Mouse (Mus musculus) T-helper 17 cell (primary cell): ENCODE data around the gene Tescl.

Source experiments
- in situ Hi-C, 2 experiments: fragments of 300-600 bp; cut with MboI, MseI; formaldehyde crosslinking; loops; 1 replicate in 1 of 2; 2 replicates in 1 of 2; pipeline ENCODE4 v1.15.1; 2025; ENCODE audit warnings: high pct_unique_total_duplicates in 2 of 2

The Tescl gene

DNA sequence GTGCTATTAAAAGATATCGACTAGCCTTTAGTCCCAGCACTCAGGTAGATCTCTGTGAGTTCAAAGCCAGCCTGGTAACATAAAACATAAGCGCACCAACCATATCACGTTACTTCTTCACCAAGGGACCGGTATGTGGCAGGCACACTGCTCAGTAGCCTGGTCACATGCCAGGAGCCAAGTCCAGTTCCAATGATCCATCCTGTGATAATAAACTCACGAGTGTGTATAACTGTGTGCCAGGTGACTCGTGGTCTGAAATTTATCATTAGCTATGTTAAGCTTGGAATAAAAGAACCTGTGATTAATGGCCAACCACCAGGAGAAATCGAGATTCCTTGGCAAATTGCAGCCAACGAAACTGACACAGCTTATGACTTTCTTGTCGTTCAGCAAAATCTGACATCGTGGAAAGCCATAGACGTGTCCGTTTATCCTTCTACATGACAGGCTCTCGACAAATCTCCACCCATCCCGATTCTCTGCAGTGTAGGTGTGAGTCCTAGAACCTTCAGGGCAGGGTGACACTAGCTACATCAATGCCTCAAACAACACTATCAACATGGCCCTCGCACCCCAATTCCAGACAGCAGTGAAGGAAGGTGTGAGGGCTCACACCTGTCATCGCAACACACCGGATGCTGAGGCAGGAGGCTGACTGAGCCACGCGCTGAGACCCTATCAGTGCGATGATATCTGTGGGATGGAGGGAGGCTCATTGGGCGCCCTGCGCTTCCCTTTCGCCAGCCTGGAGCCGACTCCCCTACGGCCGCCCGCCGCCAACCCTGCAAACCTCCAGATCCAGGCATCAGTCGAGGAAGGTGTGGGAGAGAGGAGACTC is 17.8 kb downstream of the Tescl start:
- in situ Hi-C loops, result no loop called here

GRCm38 (mm10) chr7:24300771-24301282 is 32.9 kb downstream of the Tescl start, which contains the start of gene Zfp61:
TSS of gene Zfp61 (minus strand) at chr7:24301232.
- in situ Hi-C loops, result no loop called here

GRCm38 (mm10) chr7:24299823-24300481 is 33.8 kb downstream of the Tescl start:
- in situ Hi-C loops, result loop anchor here in 1 of 2 experiments (10.0 kb wide), 1 partner anchor 215 kb away; the partner anchor contains the start of gene Zfp180

DNA sequence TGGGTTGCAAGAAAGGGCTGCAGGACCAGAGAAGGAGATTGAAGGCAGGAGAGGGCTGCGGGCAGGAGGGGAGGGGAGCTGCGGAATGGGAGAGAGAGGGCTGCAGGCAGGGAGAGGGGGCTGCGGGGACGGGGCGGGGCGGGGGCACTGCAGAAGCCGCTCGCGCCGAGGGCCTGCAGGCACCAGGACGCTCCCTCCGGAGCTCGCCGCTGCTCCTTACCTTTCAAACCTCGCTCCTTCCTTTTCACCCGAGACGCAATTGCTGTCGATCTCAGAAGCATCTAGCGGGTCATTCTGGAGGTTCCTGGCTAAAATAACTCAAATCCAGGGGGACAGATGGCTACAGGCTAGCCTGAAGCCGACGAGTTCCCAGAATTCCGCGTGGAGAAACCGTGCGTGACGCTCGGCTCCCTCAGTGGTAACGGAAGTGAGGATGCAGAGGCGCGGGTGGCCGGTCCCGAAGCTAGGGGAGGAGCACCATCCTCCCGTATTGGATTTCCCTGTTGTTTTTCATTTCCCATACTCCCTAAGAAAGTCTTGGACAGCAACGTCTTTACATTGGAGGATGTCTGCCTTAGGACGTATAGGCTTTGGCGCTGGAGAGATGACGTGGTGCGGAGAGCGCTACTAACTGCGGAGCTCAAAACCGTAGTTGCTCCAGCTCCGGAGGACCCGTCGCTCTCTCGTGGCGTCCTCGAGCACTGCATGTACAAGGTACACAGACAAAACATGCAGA is 34.6 kb downstream of the Tescl start:
- in situ Hi-C loops, result loop anchor here in 1 of 2 experiments (10.0 kb wide), 1 partner anchor 214 kb away; the partner anchor contains the start of gene Zfp180

GRCm38 (mm10) chr7:24298635-24298972 is 35.1 kb downstream of the Tescl start:
- in situ Hi-C loops, result loop anchor here in 1 of 2 experiments (10.0 kb wide), 1 partner anchor 214 kb away; the partner anchor contains the start of gene Zfp180

DNA sequence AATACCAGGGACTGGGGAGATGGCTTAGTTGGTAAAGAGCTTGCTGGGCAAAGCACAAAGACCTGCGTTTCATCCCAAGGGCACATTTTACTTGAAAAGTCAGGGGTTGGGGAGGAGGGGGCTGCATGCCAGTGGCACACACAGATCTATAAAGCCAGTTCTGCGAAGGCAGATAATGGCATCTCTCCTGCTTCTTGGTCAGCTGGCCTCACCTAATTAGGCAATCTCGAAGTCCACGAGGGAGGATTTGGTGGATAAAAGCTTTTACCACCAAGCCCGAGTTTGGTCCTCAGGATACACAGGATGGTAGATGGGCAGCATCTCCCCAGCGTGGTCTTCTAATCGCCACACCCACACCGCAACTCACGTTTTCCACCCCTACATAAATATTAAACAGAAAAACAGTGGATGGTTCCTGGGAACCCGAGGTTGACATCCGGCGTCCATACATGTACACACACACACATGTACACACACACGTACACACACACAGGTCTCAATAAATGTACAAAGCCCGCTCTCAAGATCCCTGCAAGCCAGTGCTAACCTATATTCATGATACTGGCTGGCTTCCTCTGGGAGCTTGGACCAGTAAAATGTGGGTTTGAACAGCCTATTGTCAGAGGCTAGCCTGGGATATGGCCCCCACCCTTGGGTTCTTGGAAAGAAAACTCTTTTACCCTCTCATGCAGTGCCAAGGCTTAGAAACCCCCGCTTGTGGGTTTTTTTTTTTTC is 36.2 kb downstream of the Tescl start:
- in situ Hi-C loops, result loop anchor here in 1 of 2 experiments (10.0 kb wide), 1 partner anchor 213 kb away; the partner anchor contains the start of gene Zfp180

GRCm38 (mm10) chr7:24296386-24296785 is 37.4 kb downstream of the Tescl start:
- in situ Hi-C loops, result loop anchor here in 1 of 2 experiments (10.0 kb wide), 1 partner anchor 212 kb away; the partner anchor contains the start of gene Zfp180

DNA sequence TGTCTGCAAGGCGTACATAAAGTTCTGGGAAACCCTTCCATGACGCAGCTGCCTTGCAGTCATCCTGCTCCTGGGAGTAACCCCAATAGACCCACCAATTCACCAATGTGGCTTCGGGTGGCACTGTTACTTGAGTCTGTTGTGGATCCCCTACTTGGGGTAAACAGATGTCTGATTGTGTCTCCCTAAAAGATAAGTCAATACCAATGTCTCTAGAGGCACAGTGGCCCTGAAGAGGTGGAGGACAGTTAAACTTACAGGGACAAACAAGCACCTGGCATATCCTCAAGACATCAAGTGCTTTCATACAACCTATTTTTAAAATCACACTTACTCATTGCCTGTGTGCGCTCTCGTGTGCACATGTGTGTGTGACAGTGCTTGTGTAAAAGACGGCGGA is 38.4 kb downstream of the Tescl start:
- in situ Hi-C loops, result loop anchor here in 1 of 2 experiments (10.0 kb wide), 1 partner anchor 211 kb away; the partner anchor contains the start of gene Zfp180

- in situ Hi-C loops, result loop anchor here in 1 of 2 experiments (10.0 kb wide), 1 partner anchor 210 kb away; the partner anchor contains the start of gene Zfp180
Measured at GRCm38 (mm10) chr7:24294763-24295162, 39.0 kb downstream of the Tescl start.

DNA sequence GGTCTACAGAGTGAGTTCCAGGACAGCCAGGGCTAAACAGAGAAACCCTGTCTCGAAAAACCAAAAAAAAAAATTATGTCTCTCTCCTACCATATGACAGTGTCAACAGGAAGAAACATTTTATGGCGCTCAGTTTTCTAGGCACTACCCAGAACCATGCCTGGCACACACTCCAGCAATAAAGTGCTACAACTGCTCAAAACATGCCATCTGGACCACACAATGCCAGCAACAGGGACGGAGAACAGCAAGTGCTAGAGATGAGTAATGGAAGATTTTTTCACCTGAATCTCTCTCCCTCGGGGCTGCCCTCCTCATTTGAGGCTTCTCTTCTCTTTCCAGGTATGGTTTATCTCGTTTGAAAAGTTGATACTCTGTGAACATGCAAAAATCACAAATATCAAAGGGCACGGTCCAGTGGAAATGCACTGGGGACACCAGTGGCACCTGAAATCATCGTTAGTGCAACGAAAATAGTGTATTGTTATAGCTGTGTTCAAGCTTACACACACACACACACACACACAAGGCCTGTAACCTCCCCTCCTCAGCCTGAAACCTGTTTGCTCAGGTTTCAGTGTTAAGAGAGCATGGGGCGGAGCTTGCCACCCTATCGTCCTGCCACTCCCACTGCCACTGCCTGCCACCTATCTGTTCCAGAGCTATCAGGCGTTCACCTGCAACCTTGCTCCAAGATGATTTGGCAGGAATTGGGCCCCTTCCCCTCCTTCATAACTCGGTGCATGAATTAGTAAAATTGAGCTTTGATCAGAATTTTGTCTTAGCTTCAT is 40.5 kb downstream of the Tescl start:
- in situ Hi-C loops, result loop anchor here in 1 of 2 experiments (10.0 kb wide), 1 partner anchor 208 kb away; the partner anchor contains the start of gene Zfp180

- in situ Hi-C loops, result loop anchor here in 1 of 2 experiments (10.0 kb wide), 1 partner anchor 207 kb away; the partner anchor contains the start of gene Zfp180
Measured at GRCm38 (mm10) chr7:24291387-24292090, 42.2 kb downstream of the Tescl start.

GRCm38 (mm10) chr7:24290106-24290693 is 43.5 kb downstream of the Tescl start:
- in situ Hi-C loops, result loop anchor here in 1 of 2 experiments (10.0 kb wide), 1 partner anchor 205 kb away; the partner anchor contains the start of gene Zfp180

DNA sequence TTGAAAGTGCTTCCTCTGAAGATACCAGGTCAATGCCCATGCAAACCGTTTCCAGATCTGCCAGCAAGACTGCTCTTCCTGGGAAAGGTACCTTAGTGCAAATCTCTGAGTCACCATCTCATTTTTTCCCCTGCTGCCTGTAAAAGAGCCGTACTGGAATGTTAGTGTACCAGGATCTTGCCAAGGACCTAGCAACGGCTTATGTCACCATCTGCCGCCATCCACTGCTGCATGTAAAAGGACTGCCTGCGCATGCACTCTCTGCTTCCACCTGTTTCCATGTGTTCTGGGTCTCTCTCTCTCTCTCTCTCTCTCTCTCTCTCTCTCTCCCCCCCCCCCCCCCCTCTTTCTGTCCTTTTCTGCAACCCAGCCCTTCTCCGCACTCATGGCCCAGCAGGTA is 45.2 kb downstream of the Tescl start:
- in situ Hi-C loops, result loop anchor here (5.0 kb wide), 2 partner anchors 136 to 321 kb away; no protein-coding TSS in a partner anchor

DNA sequence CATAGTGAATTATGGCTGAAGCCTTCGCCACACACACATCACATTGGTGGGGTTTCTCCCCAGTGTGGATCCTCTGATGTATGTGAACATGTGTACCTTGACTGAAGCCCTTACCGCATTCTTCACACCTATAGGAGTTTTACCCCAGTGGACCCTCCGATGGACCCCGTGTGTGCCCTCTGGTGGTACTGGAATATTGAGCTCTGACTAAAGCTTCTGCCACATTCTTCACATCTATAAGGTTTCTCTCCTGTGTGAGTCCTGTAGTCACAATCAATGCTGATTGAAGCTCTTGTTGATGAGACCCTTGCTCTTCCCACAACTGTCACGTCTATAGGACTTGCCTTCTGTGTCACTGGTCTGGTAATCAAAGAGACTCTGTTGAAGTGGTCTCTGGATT is 46.1 kb downstream of the Tescl start:
- in situ Hi-C loops, result loop anchor here (5.0 kb wide), 2 partner anchors 135 to 320 kb away; no protein-coding TSS in a partner anchor

DNA sequence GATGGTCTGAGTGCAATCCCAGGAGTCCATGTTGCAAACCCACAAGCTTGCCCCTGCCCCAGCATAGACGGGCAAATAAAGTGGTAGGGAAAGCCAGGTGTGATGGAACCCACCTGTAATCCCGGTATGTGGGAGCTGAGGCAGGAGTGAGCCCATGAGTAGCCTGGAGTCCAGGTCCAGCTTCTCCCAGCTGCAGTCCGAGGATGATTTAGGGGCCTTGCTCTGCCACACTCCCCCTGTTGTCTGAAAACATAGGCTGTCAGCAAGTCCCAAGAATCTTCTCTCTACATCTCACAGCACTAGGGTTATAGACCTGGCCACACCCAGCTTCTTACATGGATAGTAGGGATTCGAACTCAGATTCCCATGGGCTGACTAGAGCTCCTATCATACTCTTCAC is 46.8 kb downstream of the Tescl start:
- in situ Hi-C loops, result loop anchor here (5.0 kb wide), 2 partner anchors 135 to 320 kb away; no protein-coding TSS in a partner anchor

GRCm38 (mm10) chr7:24286090-24286489 is 47.6 kb downstream of the Tescl start:
- in situ Hi-C loops, result loop anchor here (5.0 kb wide), 2 partner anchors 134 to 319 kb away; no protein-coding TSS in a partner anchor
